Comparison of ENCODE assay signal across 22 mouse cellular contexts in genomic region chr11:17023984-17024383, GRCm38 (mm10).
"Had no signal": no experiment of that assay in that cellular context is flagged by ENCODE, and none has a peak within 500 bp of the region (broad histone marks: within the 10 kb centered on the region; RNA-seq: fewer than 3 reads in every experiment).

No protein-coding gene starts in this region.

- H3K27ac ChIP-seq: liver, embryonic 13.5 days; liver, embryonic 15.5 days; lung, embryonic 15.5 days; macrophage; midbrain, embryonic 10.5 days; midbrain, embryonic 12.5 days; neural tube, embryonic 12.5 days had no signal

- H3K4me2 ChIP-seq: liver, embryonic 13.5 days; liver, embryonic 15.5 days; lung, embryonic 15.5 days; midbrain, embryonic 12.5 days; neural tube, embryonic 12.5 days had no signal

- H3K27me3 ChIP-seq: liver, embryonic 13.5 days; liver, embryonic 15.5 days; lung, embryonic 15.5 days; midbrain, embryonic 12.5 days; neural tube, embryonic 12.5 days had no signal

- H3K9me3 ChIP-seq: liver, embryonic 13.5 days; liver, embryonic 15.5 days; lung, embryonic 15.5 days; neural tube, embryonic 12.5 days had no signal

- H3K4me3 ChIP-seq: liver, embryonic 13.5 days; liver, embryonic 15.5 days; lung, embryonic 15.5 days; megakaryocyte, embryonic 14.5 days; midbrain, embryonic 10.5 days; midbrain, embryonic 12.5 days; neural tube, embryonic 12.5 days had no signal

- H3K36me3 ChIP-seq: liver, embryonic 13.5 days; liver, embryonic 15.5 days; lung, embryonic 15.5 days; midbrain, embryonic 10.5 days; midbrain, embryonic 12.5 days; neural tube, embryonic 12.5 days had no signal

- H3K9ac ChIP-seq: liver, embryonic 13.5 days; liver, embryonic 15.5 days; lung, embryonic 15.5 days; midbrain, embryonic 12.5 days; neural tube, embryonic 12.5 days had no signal

- H3K4me1 ChIP-seq: liver, embryonic 13.5 days; liver, embryonic 15.5 days; lung, embryonic 15.5 days; midbrain, embryonic 10.5 days; midbrain, embryonic 12.5 days; neural tube, embryonic 12.5 days had no signal

- ATAC-seq: lung, postnatal 0 days; midbrain, embryonic 16.5 days had no signal

- DNase-seq: liver, embryonic 13.5 days; lung, adult 18-20 months; lung, postnatal 14 days; lung, postnatal 36 days; midbrain, embryonic 14.5 days; retina, postnatal 1 day; right cerebral cortex, adult 18-20 months; right cerebral cortex, postnatal 25 days; right cerebral cortex, postnatal 4 days; spleen, adult 18-20 months; thymus, adult 18-20 months; thymus, postnatal 14 days; thymus, postnatal 36 days had no signal
